Mouse (Mus musculus): ENCODE measurements at regions not wholly inside any gene's neighbourhood (a gene's known extent, or its start where the extent isn't known, plus 50 kb on each side); places are given as distances from the start of the nearest gene placed in this dataset.

GRCm38 (mm10) chr6:147755750-147756523 is 280.3 kb downstream of the Ccdc91 start:
- no peak for DNase-seq

- peak; percentile 20 for DNase-seq
These were observed 283.9 kb downstream of the Ccdc91 start for GRCm38 (mm10) chr6:147759485-147759884.

GRCm38 (mm10) chr6:147760113-147760512 is 284.5 kb downstream of the Ccdc91 start:
- DNase-seq = peak; percentile 14

- no peak for DNase-seq
These were observed 281.8 kb upstream of the Far2 start for GRCm38 (mm10) chr6:147765241-147765640.

- DNase-seq = no peak
These were observed 277.9 kb upstream of the Far2 start for GRCm38 (mm10) chr6:147769180-147769579.

- no peak for DNase-seq
These were observed 277.0 kb upstream of the Far2 start for GRCm38 (mm10) chr6:147770034-147770433.

GRCm38 (mm10) chr6:147771411-147771810 is 275.6 kb upstream of the Far2 start:
- no peak for DNase-seq

- no peak for DNase-seq
These were observed 273.2 kb upstream of the Far2 start for GRCm38 (mm10) chr6:147773904-147774303.

- DNase-seq = no peak
These were observed 272.4 kb upstream of the Far2 start for GRCm38 (mm10) chr6:147774626-147775025.

- no peak for DNase-seq
These were observed 267.6 kb upstream of the Far2 start for GRCm38 (mm10) chr6:147779466-147779865.

- DNase-seq = no peak
These were observed 262.8 kb upstream of the Far2 start for GRCm38 (mm10) chr6:147784249-147784648.

- no peak for DNase-seq
These were observed 262.2 kb upstream of the Far2 start for GRCm38 (mm10) chr6:147784854-147785253.

GRCm38 (mm10) chr6:147788095-147788494 is 259.0 kb upstream of the Far2 start:
- DNase-seq = no peak

GRCm38 (mm10) chr6:147789112-147789511 is 257.9 kb upstream of the Far2 start:
- no peak for DNase-seq

GRCm38 (mm10) chr6:147793811-147794210 is 253.2 kb upstream of the Far2 start:
- no peak for DNase-seq

GRCm38 (mm10) chr6:147794351-147794750 is 252.7 kb upstream of the Far2 start:
- DNase-seq = no peak

- DNase-seq = peak; percentile 7
These were observed 247.9 kb upstream of the Far2 start for GRCm38 (mm10) chr6:147799009-147799727.

- no peak for DNase-seq
These were observed 247.2 kb upstream of the Far2 start for GRCm38 (mm10) chr6:147799861-147800260.

GRCm38 (mm10) chr6:147800846-147801245 is 246.2 kb upstream of the Far2 start:
- no peak for DNase-seq

- DNase-seq = no peak
These were observed 243.2 kb upstream of the Far2 start for GRCm38 (mm10) chr6:147803893-147804292.

- DNase-seq = peak; percentile 59
These were observed 236.3 kb upstream of the Far2 start for GRCm38 (mm10) chr6:147810710-147811109.

GRCm38 (mm10) chr6:147816861-147817260 is 230.2 kb upstream of the Far2 start:
- no peak for DNase-seq

GRCm38 (mm10) chr6:147817262-147817661 is 229.8 kb upstream of the Far2 start:
- no peak for DNase-seq

GRCm38 (mm10) chr6:147822215-147822614 is 224.8 kb upstream of the Far2 start:
- DNase-seq = no peak

Measured in lung, postnatal 36 days (tissue).